Mouse (Mus musculus) bone marrow, adult 2 months (tissue): Measurements from ENCODE around the gene Dgki.

Experiments used
- CTCF ChIP-seq: fragments of 200-500 bp; IDR thresholded peaks from 2 replicates; pipeline ENCODE4 v1.5.1; 2011; ENCODE audit warnings: low read length, control low read depth; ENCODE audit not compliant: control insufficient read depth, insufficient read depth
- POLR2A ChIP-seq: fragments of 200-500 bp; IDR thresholded peaks from 2 replicates; pipeline ENCODE4 v1.6.1; 2011; ENCODE audit warnings: low read depth, mild to moderate bottlenecking, control low read depth, low read length, borderline replicate concordance; ENCODE audit not compliant: control insufficient read depth

DNA sequence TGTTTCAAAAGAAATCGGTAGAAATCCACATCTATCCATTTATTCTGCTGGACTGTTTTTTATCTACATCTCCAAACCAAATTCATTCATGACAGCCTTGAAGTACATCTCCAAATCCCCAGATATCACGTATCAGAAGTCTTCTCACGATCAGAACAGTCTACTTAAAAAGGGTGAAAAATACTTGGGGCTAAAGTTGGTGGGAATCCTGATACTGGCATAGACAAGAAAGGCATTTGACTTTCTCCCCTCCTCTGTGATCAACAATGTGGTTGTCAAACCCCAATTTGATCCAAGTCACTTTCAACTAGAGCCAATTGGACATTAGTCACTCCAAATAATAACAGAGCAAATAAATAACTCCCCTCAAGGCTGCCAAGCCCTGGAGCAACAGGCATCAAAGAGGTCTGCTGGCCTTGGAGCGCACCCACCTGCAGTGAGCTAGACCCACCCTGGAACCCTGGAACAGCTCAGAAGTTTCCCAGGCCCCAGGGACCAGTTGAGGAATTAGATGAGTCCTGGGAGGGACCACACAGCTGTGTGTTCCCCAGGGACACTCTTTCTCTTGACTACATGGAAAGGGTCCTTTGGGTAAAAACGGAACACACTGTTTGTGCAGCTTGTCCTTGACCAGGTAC, 499.6 kb downstream of the Dgki start:
- no peak for TF ChIP-seq CTCF
- TF ChIP-seq POLR2A: no peak
